Mouse (Mus musculus): ENCODE results near the gene Evl. TPM values are rescaled to one million over a fixed set of nuclear protein-coding genes. Genes with fewer than 3 reads are reported as not detected.
"Not testable (repeated sequence)": the region's sequence is repeated elsewhere in the genome, so short reads cannot be mapped to it uniquely, and the experiment has no call there.

Gene Evl
- polyA plus RNA-seq, 1 experiment from 2014 or later, result 57.9 TPM

DNA sequence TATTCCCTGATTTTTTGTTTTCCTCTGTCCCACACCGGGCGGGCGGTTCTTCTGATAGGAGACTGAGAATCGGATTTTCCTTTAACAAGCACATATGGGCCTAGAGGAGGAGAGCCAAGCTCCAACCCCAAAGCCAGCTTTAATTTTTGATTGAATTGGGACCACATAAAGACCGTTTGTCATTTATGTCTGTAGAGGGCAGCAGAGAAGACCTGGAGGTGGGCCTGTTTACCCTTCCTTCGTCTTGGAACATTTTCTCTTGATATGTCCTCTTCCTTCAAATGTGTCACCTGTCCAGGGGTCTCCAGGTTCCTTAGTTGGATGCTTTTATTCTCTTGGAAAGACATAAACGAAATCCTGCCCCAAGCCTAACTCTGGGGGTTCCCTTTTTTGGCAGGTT is 151.6 kb downstream of the Evl start:
- no peak for ATAC-seq (ENCODE audit: insufficient number of reproducible peaks, insufficient read depth, low FRiP score, low read depth)

DNA sequence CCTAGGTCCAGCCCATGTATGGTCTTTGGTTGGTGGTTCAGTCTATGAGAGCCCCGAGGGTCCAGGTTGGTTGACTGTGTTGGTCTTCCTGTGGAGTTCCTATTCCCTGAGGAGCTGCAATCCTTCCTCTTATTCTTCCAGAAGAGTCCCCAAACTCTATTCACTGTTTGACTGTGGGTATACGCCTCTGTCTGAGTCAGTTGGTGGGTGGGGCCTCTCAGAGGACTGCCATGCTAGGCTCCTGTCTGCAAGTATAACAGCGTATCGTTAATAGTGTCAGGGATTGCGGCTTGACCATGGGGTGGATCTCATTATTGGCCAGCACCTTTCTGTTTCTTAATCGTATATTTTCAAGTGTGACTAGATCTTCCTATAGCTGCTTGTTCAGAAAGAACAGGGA is 154.9 kb downstream of the Evl start:
- ATAC-seq (ENCODE audit: insufficient number of reproducible peaks, insufficient read depth, low FRiP score, low read depth), result no peak

More for the DNA sequence above, 151.6 kb downstream of the Evl start:
- WGBS, result 38% methylated on average over 7 of the region's 7 CpGs
- H3K9me3 ChIP-seq (ENCODE audit: control insufficient read depth, low read length), result no peaks in the 10 kb centered on the region
- H3K4me3 ChIP-seq (ENCODE audit: control insufficient read depth in 1 of 2, insufficient read depth in 1 of 2, low read depth in 1 of 2, low read length in 2 of 2), result no peak overlapping the region
- H3K9ac ChIP-seq (ENCODE audit: low read length), result no peak overlapping the region
- H3K27me3 ChIP-seq (ENCODE audit: control insufficient read depth, insufficient read depth, low read length), result peaks cover 34% of the 10 kb centered on the region
- H3K27ac ChIP-seq (replicated peaks in 1 of 2; ENCODE audit: control insufficient read depth in 1 of 2, insufficient read depth in 1 of 2, low read depth in 2 of 2, low read length in 2 of 2), result no peak overlapping the region
- no peak overlapping the region for H3K4me2 ChIP-seq (ENCODE audit: low read length)
- no peaks in the 10 kb centered on the region for H3K36me3 ChIP-seq (ENCODE audit: control insufficient read depth, insufficient read depth, low read length)
- H3K4me1 ChIP-seq (ENCODE audit: control insufficient read depth in 2 of 2, insufficient read depth in 2 of 2, low read length in 2 of 2), result peaks cover 0 to 9% of the 10 kb centered on the region in 2 experiments; a peak in 3 of 4 replicates

DNA sequence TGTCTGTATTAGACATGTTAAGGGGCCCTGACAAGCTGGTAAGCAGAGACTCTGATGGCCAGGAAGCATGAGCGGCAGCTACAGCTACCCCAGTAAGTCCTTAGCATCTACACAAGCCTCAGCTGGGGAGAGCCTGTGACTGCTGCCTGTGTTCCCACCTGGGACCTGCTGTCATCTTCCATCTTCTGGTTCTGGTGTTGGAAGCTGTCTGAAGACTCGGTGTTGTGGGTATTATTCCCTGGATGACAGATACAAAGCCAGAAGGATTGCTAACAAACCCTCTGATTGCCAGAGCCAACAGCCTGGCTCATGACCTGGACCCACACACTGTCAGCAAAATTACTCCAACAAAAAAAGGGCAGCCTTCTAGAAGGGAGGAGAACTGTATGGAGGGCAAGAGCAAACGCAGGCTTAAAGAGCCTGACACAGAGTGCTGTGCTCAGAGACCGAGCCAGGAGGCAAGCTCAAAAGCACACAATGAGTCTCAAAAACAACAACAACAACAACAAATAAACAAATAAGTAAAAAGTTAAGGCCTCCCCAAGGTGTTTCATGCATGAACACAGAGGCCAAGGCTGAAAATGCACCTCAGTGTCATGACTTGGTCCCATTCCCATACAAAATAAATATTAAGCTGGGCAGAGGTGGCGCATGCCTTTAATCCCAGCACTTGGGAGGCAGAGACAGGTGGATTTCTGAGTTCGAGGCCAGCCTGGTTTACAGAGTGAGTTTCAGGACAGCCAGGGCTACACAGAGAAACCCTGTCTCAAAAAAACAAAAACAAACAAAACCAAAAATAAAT is 155.6 kb downstream of the Evl start:
- no peak overlapping the region for H3K4me3 ChIP-seq (ENCODE audit: control insufficient read depth in 1 of 2, insufficient read depth in 1 of 2, low read depth in 1 of 2, low read length in 2 of 2)
- 75% methylated on average over 6 of the region's 6 CpGs for WGBS
- H3K9me3 ChIP-seq (ENCODE audit: control insufficient read depth, low read length), result no peaks in the 10 kb centered on the region
- H3K27me3 ChIP-seq (ENCODE audit: control insufficient read depth, insufficient read depth, low read length), result no peaks in the 10 kb centered on the region; the same call in 1 of the 2 replicates
- no peaks in the 10 kb centered on the region for H3K36me3 ChIP-seq (ENCODE audit: control insufficient read depth, insufficient read depth, low read length)
- no peak overlapping the region for H3K9ac ChIP-seq (ENCODE audit: low read length)
- ATAC-seq (ENCODE audit: insufficient number of reproducible peaks, insufficient read depth, low FRiP score, low read depth), result no peak
- H3K4me2 ChIP-seq (ENCODE audit: low read length), result no peak overlapping the region
- no peaks in the 10 kb centered on the region for H3K4me1 ChIP-seq (ENCODE audit: control insufficient read depth in 2 of 2, insufficient read depth in 2 of 2, low read length in 2 of 2)
- H3K27ac ChIP-seq (replicated peaks in 1 of 2; ENCODE audit: control insufficient read depth in 1 of 2, insufficient read depth in 1 of 2, low read depth in 2 of 2, low read length in 2 of 2), result no peak overlapping the region

More for the DNA sequence above, 154.9 kb downstream of the Evl start:
- H3K4me2 ChIP-seq (ENCODE audit: low read length), result no peak overlapping the region
- no peak overlapping the region for H3K4me3 ChIP-seq (ENCODE audit: control insufficient read depth in 1 of 2, insufficient read depth in 1 of 2, low read depth in 1 of 2, low read length in 2 of 2)
- H3K36me3 ChIP-seq (ENCODE audit: control insufficient read depth, insufficient read depth, low read length), result no peaks in the 10 kb centered on the region
- no peak overlapping the region for H3K27ac ChIP-seq (replicated peaks in 1 of 2; ENCODE audit: control insufficient read depth in 1 of 2, insufficient read depth in 1 of 2, low read depth in 2 of 2, low read length in 2 of 2)
- no peaks in the 10 kb centered on the region for H3K4me1 ChIP-seq (ENCODE audit: control insufficient read depth in 2 of 2, insufficient read depth in 2 of 2, low read length in 2 of 2)
- H3K9me3 ChIP-seq (ENCODE audit: control insufficient read depth, low read length), result no peaks in the 10 kb centered on the region
- H3K27me3 ChIP-seq (ENCODE audit: control insufficient read depth, insufficient read depth, low read length), result peaks cover 6% of the 10 kb centered on the region
- H3K9ac ChIP-seq (ENCODE audit: low read length), result no peak overlapping the region
- WGBS, result 87% methylated on average over 6 of the region's 6 CpGs

DNA sequence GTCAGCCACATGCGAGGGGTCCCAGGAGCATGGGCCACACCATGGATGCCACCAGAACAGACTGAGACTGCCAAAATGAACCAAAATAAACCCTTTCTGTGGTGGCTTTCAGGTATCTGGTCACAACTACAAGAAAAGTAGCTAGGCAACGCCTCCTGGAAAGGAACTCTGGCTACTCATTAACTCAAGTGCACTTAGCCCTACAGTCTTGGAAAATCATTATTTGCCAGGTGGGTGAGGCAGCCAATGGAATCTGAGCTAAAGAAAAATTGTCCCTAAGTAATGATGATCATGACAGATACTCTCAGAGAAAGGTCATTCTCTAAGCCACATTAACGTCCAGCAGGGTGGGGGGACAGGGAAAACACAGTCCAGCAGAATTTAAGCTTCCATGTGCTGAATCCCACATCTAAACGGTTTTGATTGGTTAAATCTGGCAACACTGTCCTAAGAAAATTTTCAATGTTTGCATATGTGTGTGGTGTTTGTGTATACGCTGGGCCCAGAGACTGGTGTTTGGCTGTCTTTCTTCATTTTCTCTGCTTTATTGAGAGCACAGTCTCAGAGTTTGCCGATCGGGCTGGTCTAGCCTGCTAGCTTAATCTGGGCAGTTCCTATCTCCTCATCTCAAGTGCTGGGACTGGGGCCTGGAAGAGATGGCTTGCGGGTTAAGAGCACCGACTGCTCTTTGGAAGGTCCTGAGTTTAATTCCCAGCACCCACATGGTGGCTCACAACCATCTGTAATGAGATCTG is 156.5 kb downstream of the Evl start:
- Histone ChIP-seq H3K4me1 (ENCODE audit: control insufficient read depth in 2 of 2, insufficient read depth in 2 of 2, low read length in 2 of 2) (no peaks in the 10 kb centered on the region), H3K4me2 (ENCODE audit: low read length) (no peak overlapping the region), H3K27ac (replicated peaks in 1 of 2; ENCODE audit: control insufficient read depth in 1 of 2, insufficient read depth in 1 of 2, low read depth in 2 of 2, low read length in 2 of 2) (no peak overlapping the region), H3K9ac (ENCODE audit: low read length) (no peak overlapping the region), H3K27me3 (ENCODE audit: control insufficient read depth, insufficient read depth, low read length) (no peaks in the 10 kb centered on the region), H3K9me3 (ENCODE audit: control insufficient read depth, low read length) (no peaks in the 10 kb centered on the region), H3K4me3 (ENCODE audit: control insufficient read depth in 1 of 2, insufficient read depth in 1 of 2, low read depth in 1 of 2, low read length in 2 of 2) (no peak overlapping the region), H3K36me3 (ENCODE audit: control insufficient read depth, insufficient read depth, low read length) (no peaks in the 10 kb centered on the region)
- 85% methylated on average over 9 of the region's 9 CpGs for WGBS
- no peak for ATAC-seq (ENCODE audit: insufficient number of reproducible peaks, insufficient read depth, low FRiP score, low read depth)

DNA sequence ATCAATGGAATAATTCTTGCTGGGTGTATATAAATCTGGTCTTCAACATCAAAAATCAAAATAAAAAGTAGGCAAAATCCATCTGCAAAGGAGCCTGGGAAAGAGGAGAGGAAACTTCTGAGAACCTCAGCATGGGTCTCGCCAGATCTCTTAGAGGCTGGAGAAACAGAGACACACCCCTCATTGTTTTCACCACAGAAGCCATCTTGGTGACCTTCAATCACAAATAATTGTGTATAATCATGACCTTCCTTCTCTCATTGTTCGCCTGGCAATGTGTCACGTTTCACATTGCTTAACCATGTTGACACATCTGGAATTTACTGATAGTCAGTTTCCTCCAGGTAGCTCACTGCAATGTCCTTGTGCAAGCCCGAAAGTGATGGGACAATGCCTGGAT is 158.0 kb downstream of the Evl start:
- Histone ChIP-seq H3K36me3 (ENCODE audit: control insufficient read depth, insufficient read depth, low read length) (no peaks in the 10 kb centered on the region), H3K27me3 (ENCODE audit: control insufficient read depth, insufficient read depth, low read length) (no peaks in the 10 kb centered on the region), H3K27ac (replicated peaks in 1 of 2; ENCODE audit: control insufficient read depth in 1 of 2, insufficient read depth in 1 of 2, low read depth in 2 of 2, low read length in 2 of 2) (no peak overlapping the region), H3K9ac (ENCODE audit: low read length) (no peak overlapping the region), H3K4me2 (ENCODE audit: low read length) (no peak overlapping the region), H3K4me3 (ENCODE audit: control insufficient read depth in 1 of 2, insufficient read depth in 1 of 2, low read depth in 1 of 2, low read length in 2 of 2) (no peak overlapping the region), H3K4me1 (ENCODE audit: control insufficient read depth in 2 of 2, insufficient read depth in 2 of 2, low read length in 2 of 2) (no peaks in the 10 kb centered on the region), H3K9me3 (ENCODE audit: control insufficient read depth, low read length) (no peaks in the 10 kb centered on the region)
- 58% methylated on average over 4 of the region's 4 CpGs for WGBS
- ATAC-seq (ENCODE audit: insufficient number of reproducible peaks, insufficient read depth, low FRiP score, low read depth), result no peak

DNA sequence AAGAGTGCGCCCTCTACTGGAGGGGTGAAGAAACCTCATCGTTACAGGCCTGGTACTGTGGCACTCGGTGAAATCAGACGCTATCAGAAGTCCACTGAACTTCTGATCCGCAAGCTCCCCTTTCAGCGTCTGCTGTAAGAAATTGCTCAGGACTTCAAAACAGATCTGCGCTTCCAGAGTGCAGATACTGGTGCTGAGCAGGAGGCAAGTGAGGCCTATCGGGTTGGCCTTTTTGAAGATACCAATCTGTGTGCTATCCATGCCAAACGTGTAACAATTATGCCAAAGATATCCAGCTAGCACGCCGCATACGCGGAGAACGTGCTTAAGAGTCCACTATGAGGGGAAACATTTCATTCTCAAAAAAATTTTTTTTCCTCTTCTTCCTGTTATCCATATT is 159.5 kb downstream of the Evl start:
- ATAC-seq (ENCODE audit: insufficient number of reproducible peaks, insufficient read depth, low FRiP score, low read depth); H3K36me3 ChIP-seq (ENCODE audit: control insufficient read depth, insufficient read depth, low read length); H3K9me3 ChIP-seq (ENCODE audit: control insufficient read depth, low read length); H3K27me3 ChIP-seq (ENCODE audit: control insufficient read depth, insufficient read depth, low read length); H3K4me3 ChIP-seq (ENCODE audit: control insufficient read depth in 1 of 2, insufficient read depth in 1 of 2, low read depth in 1 of 2, low read length in 2 of 2); H3K9ac ChIP-seq (ENCODE audit: low read length); H3K4me2 ChIP-seq (ENCODE audit: low read length); H3K27ac ChIP-seq (replicated peaks in 1 of 2; ENCODE audit: control insufficient read depth in 1 of 2, insufficient read depth in 1 of 2, low read depth in 2 of 2, low read length in 2 of 2); H3K4me1 ChIP-seq (ENCODE audit: control insufficient read depth in 2 of 2, insufficient read depth in 2 of 2, low read length in 2 of 2): not testable (repeated sequence)
- 89% methylated on average over 14 of the region's 14 CpGs for WGBS

DNA sequence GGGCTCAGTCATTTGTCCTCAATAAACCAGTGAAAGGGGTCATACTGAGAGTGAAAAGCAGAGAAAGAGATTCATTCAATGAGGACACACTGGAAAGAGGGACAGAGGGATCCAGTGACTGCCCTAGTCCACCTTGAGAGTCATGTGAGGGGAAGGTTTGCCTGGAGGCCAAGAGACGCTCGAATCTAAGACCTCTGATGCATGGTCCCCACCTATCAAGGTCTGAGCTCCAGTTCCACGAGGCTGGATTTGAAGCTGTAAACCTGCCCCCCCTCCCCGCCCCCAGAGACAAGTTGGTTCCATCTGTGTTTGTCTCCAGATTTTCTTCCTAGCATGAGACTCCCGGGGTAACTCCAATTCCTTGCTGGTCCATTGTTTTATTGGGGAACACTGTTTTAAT is 161.3 kb downstream of the Evl start:
- Histone ChIP-seq H3K4me1 (ENCODE audit: control insufficient read depth in 2 of 2, insufficient read depth in 2 of 2, low read length in 2 of 2) (no peaks in the 10 kb centered on the region), H3K4me3 (ENCODE audit: control insufficient read depth in 1 of 2, insufficient read depth in 1 of 2, low read depth in 1 of 2, low read length in 2 of 2) (no peak overlapping the region), H3K36me3 (ENCODE audit: control insufficient read depth, insufficient read depth, low read length) (no peaks in the 10 kb centered on the region), H3K27me3 (ENCODE audit: control insufficient read depth, insufficient read depth, low read length) (no peaks in the 10 kb centered on the region), H3K27ac (replicated peaks in 1 of 2; ENCODE audit: control insufficient read depth in 1 of 2, insufficient read depth in 1 of 2, low read depth in 2 of 2, low read length in 2 of 2) (no peak overlapping the region), H3K9ac (ENCODE audit: low read length) (no peak overlapping the region), H3K4me2 (ENCODE audit: low read length) (no peak overlapping the region), H3K9me3 (ENCODE audit: control insufficient read depth, low read length) (no peaks in the 10 kb centered on the region)
- 82% methylated on average over 5 of the region's 5 CpGs for WGBS
- ATAC-seq (ENCODE audit: insufficient number of reproducible peaks, insufficient read depth, low FRiP score, low read depth), result no peak
